Mouse (Mus musculus) inflammation-experienced regulatory T-cells (primary cell): ENCODE results near the gene Anxa6. TPM values are rescaled to one million over a fixed set of nuclear protein-coding genes. Genes with fewer than 3 reads are reported as not detected.

Experiments used
- polyA plus RNA-seq, 2 experiments: library from polyadenylated mRNA; unstranded; fragments of 100-300 nt; shearing (Covaris generic); gene quantifications; one replicate each; pipeline ENCODE4 v1.2.1; 2017

Anxa6 gene
- 100 to 1,000 TPM; 497 to 618 TPM for polyA plus RNA-seq

DNA sequence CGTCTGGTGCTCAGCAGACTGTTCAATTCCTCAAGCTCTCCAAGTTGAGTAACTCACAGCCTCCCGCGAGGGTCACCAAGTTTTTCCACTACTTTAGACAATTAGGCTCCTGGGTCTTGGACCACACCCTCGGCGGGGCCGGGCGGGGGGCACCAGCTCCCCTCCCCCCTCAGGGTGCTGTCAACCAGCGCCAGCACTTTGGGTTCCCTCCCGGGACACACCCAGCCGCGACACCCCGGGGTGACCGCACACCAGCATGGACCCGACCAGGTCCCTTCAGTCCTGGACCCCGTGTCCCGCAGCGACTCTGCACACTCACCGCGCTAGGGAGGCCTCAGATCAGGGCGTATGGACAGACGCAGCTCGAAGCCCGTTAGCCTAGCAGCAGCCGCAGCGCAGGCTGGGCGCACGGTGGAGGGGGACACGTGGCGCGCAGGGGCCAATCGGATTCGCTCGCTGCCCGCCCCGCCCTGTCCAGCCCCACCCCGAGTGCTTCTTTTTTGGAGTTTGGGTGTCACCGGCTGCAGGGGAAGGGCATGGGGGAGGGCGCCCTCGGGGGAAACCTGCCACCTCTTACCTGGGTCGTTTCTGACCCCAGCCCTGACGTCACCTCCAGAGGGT, at the start of gene Anxa6:
Anxa6 (minus strand) TSS at position 406 of the 621 bp plus-strand sequence.

DNA sequence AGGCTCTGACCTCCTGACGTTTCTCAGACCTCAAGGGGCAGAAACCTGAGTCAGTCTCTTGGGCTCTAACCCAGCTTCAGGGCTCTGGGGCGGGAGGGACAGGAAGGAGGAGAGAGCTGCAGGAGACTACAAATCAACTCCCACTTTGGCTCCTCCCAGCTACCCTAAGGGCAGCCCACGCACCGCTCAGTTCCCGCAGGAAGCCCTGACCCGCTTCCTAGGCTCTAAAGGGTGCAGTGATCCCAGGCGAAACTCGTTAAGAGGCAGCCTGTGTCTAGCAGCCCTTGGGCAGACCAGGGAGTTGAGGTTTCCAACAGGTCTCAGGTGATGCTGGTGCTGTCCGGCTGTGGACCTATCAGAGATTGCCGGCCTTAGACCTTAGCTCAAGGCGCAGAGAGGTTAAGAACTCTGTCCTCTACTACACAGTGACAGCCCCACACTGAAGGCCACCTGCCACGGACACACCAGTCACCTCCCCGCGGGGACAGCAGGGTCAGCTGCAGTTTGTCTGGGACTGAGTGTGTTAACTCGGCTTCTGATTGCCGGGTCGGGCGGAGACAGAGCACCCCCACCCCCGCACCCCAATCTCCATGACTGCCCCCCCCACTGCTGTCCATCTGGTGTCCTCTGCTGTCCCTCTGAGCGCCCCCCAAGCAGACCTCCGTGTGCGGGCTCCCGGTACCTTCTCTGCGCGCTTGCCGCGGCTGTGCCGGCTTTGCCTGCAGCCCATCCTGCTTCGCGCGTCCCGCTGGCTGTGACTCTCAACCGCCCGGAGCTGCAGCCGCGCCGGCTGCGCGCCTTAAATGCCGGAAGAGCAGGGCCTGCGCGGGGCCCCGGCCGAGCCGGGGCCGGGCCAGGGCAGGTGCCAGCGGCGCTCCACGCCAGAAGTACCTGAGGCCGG, 44.3 kb upstream of the Anxa6 start, which contains the start of gene Ccdc69:
Ccdc69 (minus strand) TSS at position 801 of the 901 bp plus-strand sequence.

GRCm38 (mm10) chr11:54962810-54963209, 70.4 kb downstream of the Anxa6 start, which contains the start of gene Tnip1:
TSS of gene Tnip1 (minus strand) at chr11:54962917.

Other genes starting within 250 kb of the Anxa6 start
- gene Cdc42se2, start 245.8 kb downstream of the Anxa6 start, polyA plus RNA-seq, result 100 to 1,000 TPM; 359 to 453 TPM
- gene Lyrm7, start 172.5 kb downstream of the Anxa6 start, polyA plus RNA-seq, result 1 to 10 TPM; 1.9 to 7.1 TPM
- 100 to 1,000 TPM; 260 to 289 TPM for gene Hint1, start 167.1 kb downstream of the Anxa6 start, polyA plus RNA-seq
- gene Gpx3, start 131.0 kb downstream of the Anxa6 start, polyA plus RNA-seq, result 1 to 10 TPM in 1 of 2 experiments, under 1 TPM in 1; 0.71 to 2.1 TPM
- gene Tnip1, start 70.5 kb downstream of the Anxa6 start, polyA plus RNA-seq, result 100 to 1,000 TPM; 126 to 153 TPM
- gene Ccdc69, start 44.7 kb upstream of the Anxa6 start, polyA plus RNA-seq, result 10 to 100 TPM; 77.2 to 79.1 TPM
- gene Gm2a, start 64.7 kb upstream of the Anxa6 start, polyA plus RNA-seq, result 10 to 100 TPM; 89.4 to 97.1 TPM
- under 1 TPM; 0.78 to 0.84 TPM for gene Slc36a3, start 118.3 kb upstream of the Anxa6 start, polyA plus RNA-seq
- gene Slc36a2, start 151.6 kb upstream of the Anxa6 start, polyA plus RNA-seq, result 1 to 10 TPM in 1 of 2 experiments, under 1 TPM in 1; 0.46 to 2.5 TPM
- gene Slc36a1, start 170.9 kb upstream of the Anxa6 start, polyA plus RNA-seq, result 1 to 10 TPM; 1.7 to 4.1 TPM